Mouse (Mus musculus): ENCODE measurements around the gene Dmd.
"Not testable (repeated sequence)": the region's sequence is repeated elsewhere in the genome, so short reads cannot be mapped to it uniquely, and the experiment has no call there.

DNA sequence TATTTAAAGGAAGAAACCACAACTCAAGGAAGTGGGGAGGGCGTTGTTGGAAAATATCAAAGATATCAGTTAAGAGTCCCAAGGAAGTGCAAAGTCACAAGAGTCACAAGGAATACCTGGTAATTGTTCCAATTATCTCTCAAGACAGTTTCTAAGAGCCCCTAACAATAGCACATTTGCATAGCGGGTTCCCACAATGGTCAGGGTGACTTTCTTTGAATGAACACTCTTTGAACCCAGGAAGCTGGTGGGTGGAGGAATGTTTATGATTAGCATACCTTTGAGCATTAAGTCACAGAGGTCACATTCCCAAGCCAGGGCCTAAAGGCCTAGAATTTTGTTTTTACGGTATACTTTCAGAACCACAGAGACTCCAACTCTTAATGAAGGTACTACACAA, 1113.8 kb downstream of the Dmd start:
- TF ChIP-seq HCFC1 (IDR thresholded peaks at IDR 0.05; ENCODE audit: borderline replicate concordance, insufficient read depth, low read length); ZC3H11A (IDR thresholded peaks at IDR 0.05; ENCODE audit: borderline replicate concordance, low read depth, low read length): not testable (repeated sequence)
